Mouse (Mus musculus): Measurements from ENCODE around the gene Gigyf1. TPM values are rescaled to one million over a fixed set of nuclear protein-coding genes. Genes with fewer than 3 reads are reported as not detected.

Gigyf1 gene
- polyA plus RNA-seq, 1 experiment = not detected

- H3K4me3 ChIP-seq (ENCODE audit: insufficient read depth, low read depth, low read length) = peak within 1 kb of the TSS; percentile 89
- H3K27ac ChIP-seq (ENCODE audit: insufficient read depth, low read depth, low read length) = peak within 1 kb of the TSS; percentile 43; the same call in 1 of the 2 replicates
- TF ChIP-seq POLR2A (IDR thresholded peaks at IDR 0.05; ENCODE audit: insufficient read depth, low read depth, low read length) (peak; percentile 74; the same call in 1 of the 2 replicates), CTCF (IDR thresholded peaks at IDR 0.05; ENCODE audit: insufficient read depth, low read depth, low read length) (no peak)
- H3K4me1 ChIP-seq (ENCODE audit: control insufficient read depth, insufficient read depth, low read length) = peaks cover 12% of the 10 kb centered on the region
- WGBS = under 1% methylated on average over 37 of the region's 37 CpGs
Observed at GRCm38 (mm10) chr5:137553411-137553837, 35.1 kb downstream of the Gigyf1 start, which contains the start of gene Actl6b. Gene Actl6b (plus strand): TSS chr5:137553517.

- TF ChIP-seq CTCF (IDR thresholded peaks at IDR 0.05; ENCODE audit: insufficient read depth, low read depth, low read length) (no peak), POLR2A (IDR thresholded peaks at IDR 0.05; ENCODE audit: insufficient read depth, low read depth, low read length) (no peak)
- H3K27ac ChIP-seq (ENCODE audit: insufficient read depth, low read depth, low read length) = no peak overlapping the region
- WGBS = 46% methylated on average over 11 of the region's 11 CpGs
Observed at GRCm38 (mm10) chr5:137553898-137554297, 35.5 kb downstream of the Gigyf1 start.

GRCm38 (mm10) chr5:137561556-137561955 is 43.2 kb downstream of the Gigyf1 start:
- peaks cover 5% of the 10 kb centered on the region; the same call in 1 of the 2 replicates for H3K4me1 ChIP-seq (ENCODE audit: control insufficient read depth, insufficient read depth, low read length)
- H3K4me3 ChIP-seq (ENCODE audit: insufficient read depth, low read depth, low read length) = no peak overlapping the region
- 34% methylated on average over 6 of the region's 6 CpGs for WGBS
- H3K27ac ChIP-seq (ENCODE audit: insufficient read depth, low read depth, low read length) = no peak overlapping the region
- TF ChIP-seq POLR2A (IDR thresholded peaks at IDR 0.05; ENCODE audit: insufficient read depth, low read depth, low read length) (no peak), CTCF (IDR thresholded peaks at IDR 0.05; ENCODE audit: insufficient read depth, low read depth, low read length) (no peak)

More at GRCm38 (mm10) chr5:137553898-137554297, 35.5 kb downstream of the Gigyf1 start:
- Histone ChIP-seq H3K4me3 (ENCODE audit: insufficient read depth, low read depth, low read length) (peak overlapping the region; percentile 89), H3K4me1 (ENCODE audit: control insufficient read depth, insufficient read depth, low read length) (peaks cover 12% of the 10 kb centered on the region)

- no peak overlapping the region for H3K4me3 ChIP-seq (ENCODE audit: insufficient read depth, low read depth, low read length)
- TF ChIP-seq CTCF (IDR thresholded peaks at IDR 0.05; ENCODE audit: insufficient read depth, low read depth, low read length) (no peak), POLR2A (IDR thresholded peaks at IDR 0.05; ENCODE audit: insufficient read depth, low read depth, low read length) (no peak)
Observed at GRCm38 (mm10) chr5:137562965-137563364, 44.6 kb downstream of the Gigyf1 start.

GRCm38 (mm10) chr5:137565744-137566143 is 47.4 kb downstream of the Gigyf1 start:
- H3K27ac ChIP-seq (ENCODE audit: insufficient read depth, low read depth, low read length) = no peak overlapping the region
- TF ChIP-seq POLR2A (IDR thresholded peaks at IDR 0.05; ENCODE audit: insufficient read depth, low read depth, low read length) = no peak
- no peak for TF ChIP-seq CTCF (IDR thresholded peaks at IDR 0.05; ENCODE audit: insufficient read depth, low read depth, low read length)
- no peak overlapping the region for H3K4me3 ChIP-seq (ENCODE audit: insufficient read depth, low read depth, low read length)
- 68% methylated on average over 6 of the region's 6 CpGs for WGBS
- H3K4me1 ChIP-seq (ENCODE audit: control insufficient read depth, insufficient read depth, low read length) = peaks cover 5% of the 10 kb centered on the region; the same call in 1 of the 2 replicates

More at GRCm38 (mm10) chr5:137562965-137563364, 44.6 kb downstream of the Gigyf1 start:
- Histone ChIP-seq H3K4me1 (ENCODE audit: control insufficient read depth, insufficient read depth, low read length) (peaks cover 5% of the 10 kb centered on the region; the same call in 1 of the 2 replicates), H3K27ac (ENCODE audit: insufficient read depth, low read depth, low read length) (no peak overlapping the region)
- WGBS = 82% methylated on average over 10 of the region's 10 CpGs

GRCm38 (mm10) chr5:137566416-137566815 is 48.1 kb downstream of the Gigyf1 start:
- H3K4me3 ChIP-seq (ENCODE audit: insufficient read depth, low read depth, low read length) = no peak overlapping the region
- no peak for TF ChIP-seq CTCF (IDR thresholded peaks at IDR 0.05; ENCODE audit: insufficient read depth, low read depth, low read length)
- peaks cover 3% of the 10 kb centered on the region; the same call in 1 of the 2 replicates for H3K4me1 ChIP-seq (ENCODE audit: control insufficient read depth, insufficient read depth, low read length)
- WGBS = 96% methylated on average over 5 of the region's 5 CpGs
- no peak overlapping the region for H3K27ac ChIP-seq (ENCODE audit: insufficient read depth, low read depth, low read length)

- 76% methylated on average over 8 of the region's 8 CpGs for WGBS
- no peak for TF ChIP-seq POLR2A (IDR thresholded peaks at IDR 0.05; ENCODE audit: insufficient read depth, low read depth, low read length)
- no peak for TF ChIP-seq CTCF (IDR thresholded peaks at IDR 0.05; ENCODE audit: insufficient read depth, low read depth, low read length)
- Histone ChIP-seq H3K4me1 (ENCODE audit: control insufficient read depth, insufficient read depth, low read length) (no peaks in the 10 kb centered on the region), H3K27ac (ENCODE audit: insufficient read depth, low read depth, low read length) (no peak overlapping the region), H3K4me3 (ENCODE audit: insufficient read depth, low read depth, low read length) (no peak overlapping the region)
Observed at GRCm38 (mm10) chr5:137568223-137568798, 50.0 kb downstream of the Gigyf1 start.

GRCm38 (mm10) chr5:137569031-137569430 is 50.7 kb downstream of the Gigyf1 start:
- Histone ChIP-seq H3K4me3 (ENCODE audit: insufficient read depth, low read depth, low read length) (no peak overlapping the region), H3K4me1 (ENCODE audit: control insufficient read depth, insufficient read depth, low read length) (no peaks in the 10 kb centered on the region), H3K27ac (ENCODE audit: insufficient read depth, low read depth, low read length) (no peak overlapping the region)
- TF ChIP-seq CTCF (IDR thresholded peaks at IDR 0.05; ENCODE audit: insufficient read depth, low read depth, low read length) = no peak
- TF ChIP-seq POLR2A (IDR thresholded peaks at IDR 0.05; ENCODE audit: insufficient read depth, low read depth, low read length) = no peak
- 68% methylated on average over 12 of the region's 12 CpGs for WGBS

GRCm38 (mm10) chr5:137569665-137570064 is 51.3 kb downstream of the Gigyf1 start, which contains the start of gene Tfr2:
Gene Tfr2 (plus strand): TSS chr5:137569840.
- WGBS = 39% methylated on average over 9 of the region's 9 CpGs
- H3K27ac ChIP-seq (ENCODE audit: insufficient read depth, low read depth, low read length) = no peak within 1 kb of the TSS
- no peak within 1 kb of the TSS for H3K4me3 ChIP-seq (ENCODE audit: insufficient read depth, low read depth, low read length)
- no peak for TF ChIP-seq CTCF (IDR thresholded peaks at IDR 0.05; ENCODE audit: insufficient read depth, low read depth, low read length)
- no peak for TF ChIP-seq POLR2A (IDR thresholded peaks at IDR 0.05; ENCODE audit: insufficient read depth, low read depth, low read length)
- peaks cover 6% of the 10 kb centered on the region; the same call in 1 of the 2 replicates for H3K4me1 ChIP-seq (ENCODE audit: control insufficient read depth, insufficient read depth, low read length)
